Mouse (Mus musculus): ENCODE results near the gene Lsm6. TPM values are rescaled to one million over a fixed set of nuclear protein-coding genes. Genes with fewer than 3 reads are reported as not detected.

Gene Lsm6
- total RNA-seq (2022) = 10 to 100 TPM; 57.9 to 69.6 (median 63.4) TPM

GRCm38 (mm10) chr8:78820673-78821310 is at the start of gene Lsm6:
Gene Lsm6, minus strand, starts transcription at chr8:78821140.
- DNase-seq (ENCODE audit: low spot score) = peak; percentile 99

GRCm38 (mm10) chr8:78867036-78867435 is 46.1 kb upstream of the Lsm6 start:
- DNase-seq (ENCODE audit: low spot score) = no peak

- DNase-seq (ENCODE audit: low spot score) = no peak
These were observed 42.1 kb upstream of the Lsm6 start for GRCm38 (mm10) chr8:78863001-78863400.

- no peak for DNase-seq (ENCODE audit: low spot score)
These were observed 41.1 kb upstream of the Lsm6 start for GRCm38 (mm10) chr8:78862046-78862445.

GRCm38 (mm10) chr8:78860789-78861188 is 39.8 kb upstream of the Lsm6 start:
- DNase-seq (ENCODE audit: low spot score) = no peak

GRCm38 (mm10) chr8:78857421-78857820 is 36.5 kb upstream of the Lsm6 start:
- DNase-seq (ENCODE audit: low spot score) = no peak

GRCm38 (mm10) chr8:78852279-78852678 is 31.3 kb upstream of the Lsm6 start:
- no peak for DNase-seq (ENCODE audit: low spot score)

GRCm38 (mm10) chr8:78847240-78847639 is 26.3 kb upstream of the Lsm6 start:
- DNase-seq (ENCODE audit: low spot score) = no peak

GRCm38 (mm10) chr8:78844559-78844958 is 23.6 kb upstream of the Lsm6 start:
- DNase-seq (ENCODE audit: low spot score) = no peak

- no peak for DNase-seq (ENCODE audit: low spot score)
These were observed 17.9 kb upstream of the Lsm6 start for GRCm38 (mm10) chr8:78838656-78839413.

GRCm38 (mm10) chr8:78836091-78836490 is 15.2 kb upstream of the Lsm6 start:
- DNase-seq (ENCODE audit: low spot score) = no peak

GRCm38 (mm10) chr8:78828414-78828813 is 7.5 kb upstream of the Lsm6 start:
- no peak for DNase-seq (ENCODE audit: low spot score)

- no peak for DNase-seq (ENCODE audit: low spot score)
These were observed 3.6 kb upstream of the Lsm6 start for GRCm38 (mm10) chr8:78824515-78824914.

GRCm38 (mm10) chr8:78819973-78820372 is 967 bp downstream of the Lsm6 start:
- peak; percentile 3 for DNase-seq (ENCODE audit: low spot score)

GRCm38 (mm10) chr8:78814743-78815142 is 6.2 kb downstream of the Lsm6 start:
- DNase-seq (ENCODE audit: low spot score) = no peak

- DNase-seq (ENCODE audit: low spot score) = no peak
These were observed 7.9 kb downstream of the Lsm6 start for GRCm38 (mm10) chr8:78813021-78813420.

GRCm38 (mm10) chr8:78812446-78812845 is 8.5 kb downstream of the Lsm6 start:
- no peak for DNase-seq (ENCODE audit: low spot score)

- DNase-seq (ENCODE audit: low spot score) = no peak
These were observed 9.2 kb downstream of the Lsm6 start for GRCm38 (mm10) chr8:78811748-78812147.

GRCm38 (mm10) chr8:78810207-78810675 is 10.7 kb downstream of the Lsm6 start:
- DNase-seq (ENCODE audit: low spot score) = no peak

- no peak for DNase-seq (ENCODE audit: low spot score)
These were observed 11.3 kb downstream of the Lsm6 start for GRCm38 (mm10) chr8:78809454-78810206.

- no peak for DNase-seq (ENCODE audit: low spot score)
These were observed 12.1 kb downstream of the Lsm6 start for GRCm38 (mm10) chr8:78808888-78809287.

- DNase-seq (ENCODE audit: low spot score) = no peak
These were observed 12.5 kb downstream of the Lsm6 start for GRCm38 (mm10) chr8:78808439-78808838.

Measured in heart, adult 8-10 months (tissue).